Mouse (Mus musculus) lung, postnatal 4 days (tissue): ENCODE data around the gene Rbks.
"Not testable (repeated sequence)": the region's sequence is repeated elsewhere in the genome, so short reads cannot be mapped to it uniquely, and the experiment has no call there.

ENCODE experiments used
- DNase-seq, 2 experiments: peaks; one replicate each; pipeline ENCODE4 v3.0.0; 2021

The Rbks gene

DNA sequence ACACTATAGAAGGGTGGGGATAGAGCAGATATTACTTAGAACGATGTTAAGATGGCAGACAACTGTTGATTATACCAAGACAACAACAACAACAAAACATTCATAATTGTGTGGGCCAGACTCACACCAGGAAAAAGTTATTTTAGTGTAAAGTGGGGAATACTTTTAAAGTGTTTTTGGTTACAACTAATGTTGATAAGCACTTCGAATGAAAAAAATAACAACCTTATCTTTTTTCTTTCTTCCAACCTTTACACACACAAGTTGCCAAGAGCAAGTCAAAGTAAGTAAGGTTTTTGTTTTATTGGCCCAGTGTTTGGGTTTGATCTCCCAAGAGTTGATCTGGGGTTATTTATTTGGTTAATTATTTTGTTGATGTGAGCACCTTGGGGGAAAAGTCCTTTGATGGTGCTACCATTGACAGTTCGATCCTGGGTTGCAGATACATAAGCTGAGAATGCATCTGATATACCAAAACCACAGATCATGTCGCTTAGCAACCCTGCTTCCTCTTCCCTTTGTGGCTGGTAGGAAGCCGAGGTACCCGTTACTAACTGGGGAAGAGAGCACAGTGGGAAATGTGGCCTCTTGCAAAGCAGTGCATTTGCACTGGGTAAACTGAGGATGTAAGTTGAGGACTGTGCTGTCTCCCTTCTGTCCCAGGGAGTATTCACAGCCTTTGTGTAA is 82.9 kb downstream of the Rbks start:
- no peak for DNase-seq

DNA sequence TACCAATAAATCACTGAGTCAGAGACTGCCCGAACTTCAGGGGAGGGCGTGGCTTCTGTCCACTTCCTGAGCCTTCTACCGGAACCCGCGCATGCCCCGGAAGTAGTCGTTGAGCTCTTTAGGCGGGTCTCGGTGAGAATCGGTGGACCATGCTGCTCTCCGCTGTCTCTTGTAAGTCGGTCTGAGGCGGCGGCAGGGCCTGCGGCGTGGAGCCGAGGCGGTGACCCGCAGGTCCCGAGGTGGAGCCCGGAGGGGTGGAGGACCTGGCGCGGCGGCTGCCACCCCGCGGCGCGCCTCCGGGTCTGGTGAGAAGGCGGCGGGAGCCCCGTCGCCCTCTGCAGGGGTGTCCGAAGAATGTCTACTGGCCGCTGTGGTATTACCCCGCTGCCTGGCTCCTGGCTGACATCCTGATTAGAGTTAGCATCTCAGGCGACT is 83.6 kb downstream of the Rbks start:
- DNase-seq, result peak; percentile 88 to 91

DNA sequence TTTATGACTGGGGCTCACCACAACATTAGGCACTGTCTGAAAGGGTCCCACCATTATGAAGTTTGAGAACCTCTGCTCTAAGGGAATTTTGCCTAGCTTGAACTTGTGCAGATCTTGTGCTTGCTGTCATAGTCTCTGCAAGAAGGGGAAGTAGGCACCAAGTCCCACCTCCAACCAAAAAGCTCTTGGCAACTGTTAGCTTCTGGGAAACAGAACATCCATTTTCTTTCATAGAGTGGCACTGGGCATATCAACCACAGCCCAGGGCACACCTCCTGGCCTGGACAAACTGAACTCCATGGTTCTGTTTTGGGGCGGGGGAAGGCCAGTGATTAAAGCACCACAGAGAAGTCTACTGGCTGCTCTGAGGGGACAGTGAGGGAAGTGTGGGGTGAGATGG is 86.2 kb downstream of the Rbks start:
- DNase-seq, result no peak

DNA sequence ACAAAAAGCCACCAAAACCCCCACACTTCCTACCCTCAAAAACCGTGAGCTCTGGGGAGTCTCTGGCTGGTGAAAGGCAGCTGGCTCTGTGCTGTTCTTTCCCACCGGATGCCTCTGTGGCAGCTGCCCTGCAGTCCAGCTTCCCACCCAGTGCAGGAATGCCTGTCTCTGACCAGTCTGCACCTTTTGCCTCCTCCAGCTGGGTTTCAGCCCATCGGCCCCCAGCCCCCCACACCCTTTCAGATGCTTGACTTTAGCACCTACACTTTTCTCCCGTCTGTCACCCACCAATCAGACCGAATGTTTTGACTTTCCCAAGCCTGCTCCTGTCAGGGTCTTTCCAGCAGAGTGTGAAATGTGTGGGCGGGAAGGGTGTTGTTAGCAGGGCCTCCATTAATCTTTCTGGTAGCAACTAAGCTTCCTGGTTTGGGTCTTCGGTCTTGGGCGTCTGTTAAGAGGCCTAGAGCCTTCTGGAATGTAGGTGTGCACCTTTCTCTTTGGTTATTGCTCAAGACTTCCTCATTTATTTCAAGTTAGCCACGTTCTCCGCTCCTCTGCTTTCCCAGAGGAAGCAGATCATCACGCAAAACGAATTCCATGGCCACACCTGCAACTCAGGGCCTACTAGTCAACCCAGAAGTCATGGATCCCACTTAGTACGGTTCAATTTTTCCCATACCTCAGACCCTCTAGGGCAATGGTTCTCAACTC is 86.9 kb downstream of the Rbks start:
- no peak for DNase-seq

DNA sequence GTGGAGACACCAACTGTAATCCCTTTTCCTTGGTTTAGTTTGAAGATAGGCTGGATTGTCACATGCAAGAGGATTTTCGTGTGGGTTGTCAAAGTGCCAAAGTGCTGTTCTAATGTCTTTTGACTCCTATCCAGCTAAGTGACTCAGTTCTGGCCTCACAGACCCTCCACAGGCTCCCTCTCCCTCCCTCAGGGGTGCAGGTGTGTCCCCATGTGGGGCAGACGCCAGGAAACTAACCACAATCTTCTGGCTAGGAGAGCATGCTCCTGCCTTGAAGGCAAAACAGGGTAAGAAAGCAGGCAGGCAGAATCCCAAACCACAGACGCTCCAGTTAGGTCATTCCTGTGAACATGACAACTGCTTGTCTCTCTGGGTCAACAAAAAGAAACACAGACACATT is 91.3 kb downstream of the Rbks start:
- DNase-seq, result no peak

DNA sequence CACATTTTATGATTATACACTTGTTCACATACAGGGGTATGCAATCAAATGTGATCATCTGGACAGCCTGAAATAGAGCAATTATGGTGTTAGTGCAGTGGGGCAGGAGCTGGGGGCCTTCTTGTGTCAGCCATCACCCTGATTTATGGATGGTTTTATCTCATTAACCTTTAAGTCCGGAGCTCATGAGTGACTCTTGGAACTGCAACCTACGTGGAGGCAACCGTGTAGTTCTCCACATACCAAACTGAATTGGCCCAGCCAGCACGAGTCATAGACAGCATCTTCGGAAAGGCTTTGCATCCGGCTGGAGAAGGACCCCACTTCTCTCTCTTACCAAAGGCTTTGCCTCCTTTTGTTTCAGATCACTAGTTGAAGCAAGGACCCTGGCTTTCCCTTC is 93.7 kb downstream of the Rbks start:
- DNase-seq, result no peak

DNA sequence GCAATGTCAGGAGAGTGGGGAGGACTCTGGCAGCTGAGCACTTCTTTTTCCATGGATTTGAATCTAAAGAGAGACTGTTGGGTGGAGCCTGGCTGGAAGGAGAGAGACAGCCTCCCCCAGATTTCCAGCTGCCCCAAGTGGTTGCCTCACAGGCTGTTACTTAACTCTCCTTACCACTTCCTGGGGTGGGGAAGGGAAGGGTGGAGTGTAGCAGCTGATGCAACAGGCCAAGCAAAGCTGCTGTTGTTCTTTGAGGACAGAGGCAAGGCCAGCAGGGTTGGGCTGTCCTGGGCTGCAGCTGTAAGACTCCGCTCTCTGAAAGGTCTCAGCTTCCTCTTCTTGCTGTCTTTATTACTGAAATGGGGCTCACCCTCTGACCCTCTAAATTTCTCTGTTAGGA is 95.0 kb downstream of the Rbks start:
- peak; percentile 84 to 91 for DNase-seq

DNA sequence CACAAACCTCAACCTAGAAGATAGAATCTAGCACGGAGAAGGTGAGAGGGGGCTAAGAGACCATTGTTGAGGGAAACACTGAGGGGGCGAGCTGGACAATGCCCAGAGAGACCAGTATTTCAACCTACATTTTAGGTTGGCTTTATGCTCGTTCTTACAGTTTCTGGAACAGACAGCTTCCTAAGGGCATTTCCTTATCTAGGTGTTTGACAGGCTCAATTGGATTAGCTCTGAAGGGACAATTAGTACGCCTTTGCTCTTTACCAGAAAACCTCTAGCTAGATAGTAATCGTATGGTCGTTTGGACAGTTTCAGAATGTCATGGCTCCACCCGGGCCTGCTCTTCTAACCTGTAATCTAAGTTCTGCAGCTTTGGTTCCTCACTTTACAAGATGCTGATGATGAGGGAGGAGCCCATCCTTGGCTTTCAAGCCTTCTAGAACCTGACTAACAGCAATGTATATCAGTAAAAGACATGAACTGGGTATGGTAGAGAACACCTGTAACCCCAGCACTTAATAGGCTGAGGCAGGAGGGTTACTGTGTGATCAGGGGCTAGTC is 96.2 kb downstream of the Rbks start:
- no peak for DNase-seq

DNA sequence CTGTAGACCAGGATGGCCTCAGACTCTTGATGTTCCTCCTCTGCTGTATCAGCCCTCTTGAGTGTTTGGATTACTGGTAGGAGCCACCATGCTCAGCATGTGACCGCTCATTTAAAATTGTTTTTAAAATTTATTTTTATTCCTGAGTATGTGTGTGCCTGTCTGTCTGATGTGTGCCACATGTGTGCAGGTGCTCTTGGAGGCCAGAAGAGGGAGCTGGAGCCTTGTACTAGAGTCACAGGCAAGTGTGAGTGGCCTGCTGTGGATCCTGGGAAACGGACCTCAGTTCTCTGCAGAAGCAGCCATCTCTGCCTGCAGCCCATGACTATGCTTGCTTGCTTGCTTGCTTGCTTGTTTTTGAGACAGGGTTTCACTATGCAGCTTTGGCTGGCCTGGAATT is 98.3 kb downstream of the Rbks start:
- no peak for DNase-seq

DNA sequence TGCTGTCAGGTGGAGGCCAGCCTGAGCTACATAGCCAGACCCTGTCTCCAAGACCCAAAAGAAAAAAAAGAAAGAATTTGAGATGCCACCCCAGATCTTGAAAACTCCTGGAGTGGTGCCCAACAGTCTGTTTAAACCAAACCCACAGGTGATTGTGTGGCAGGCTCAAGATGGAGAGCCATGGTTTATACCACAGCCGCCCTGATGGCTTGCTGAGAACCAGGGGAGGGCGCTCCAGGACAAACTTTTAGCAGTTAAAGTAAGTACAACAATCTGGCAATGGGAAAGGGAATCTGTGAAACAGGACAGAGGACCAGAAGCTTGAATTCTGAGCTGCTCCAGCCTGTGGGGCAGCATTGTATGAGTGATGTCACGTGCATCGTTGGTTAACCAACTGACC is 98.8 kb downstream of the Rbks start:
- peak; percentile 42 to 55 for DNase-seq

DNA sequence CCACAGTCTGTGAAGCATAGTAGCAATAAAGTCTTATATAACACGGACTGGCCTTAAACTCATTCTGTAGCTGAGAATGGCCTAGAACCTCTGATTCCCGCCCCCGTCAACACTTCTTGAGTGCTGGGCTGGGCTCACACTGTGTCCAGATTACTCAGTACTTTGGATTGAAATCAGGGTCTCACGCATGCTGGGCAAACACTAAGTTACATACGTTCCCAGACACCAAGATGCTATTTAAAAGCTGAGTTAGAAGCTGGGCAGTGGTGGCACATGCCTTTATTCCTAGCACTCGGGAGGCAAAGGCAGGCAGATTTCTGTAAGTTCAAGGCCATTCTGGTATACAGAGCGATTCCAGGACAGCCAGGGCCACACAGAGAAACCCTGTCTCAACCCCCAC is 99.3 kb downstream of the Rbks start:
- DNase-seq, result no peak

DNA sequence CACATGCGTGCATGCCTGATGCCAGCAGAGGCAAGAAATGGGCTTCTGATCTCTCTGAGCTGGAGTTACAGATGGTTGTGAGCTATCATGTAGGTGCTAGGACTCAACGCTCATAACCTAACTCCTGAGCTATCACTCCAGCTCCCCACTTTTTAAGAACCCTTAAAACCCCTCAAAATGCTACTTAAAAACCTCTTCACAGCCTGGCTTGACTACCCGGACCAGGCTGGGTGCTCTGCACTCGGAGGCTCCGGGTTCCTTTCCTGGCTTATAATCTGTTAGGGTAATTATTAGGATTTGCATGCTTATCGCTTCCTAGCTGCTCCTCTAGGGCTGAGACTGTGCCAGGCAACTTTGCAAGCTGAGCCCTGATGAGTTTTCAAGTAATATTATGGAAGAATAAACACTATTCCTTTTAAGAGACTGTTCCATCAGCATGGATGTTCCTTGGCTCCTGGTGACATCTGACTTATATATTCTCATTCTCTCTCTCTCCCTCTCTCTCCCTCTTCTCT is 99.9 kb downstream of the Rbks start:
- DNase-seq, result no peak

DNA sequence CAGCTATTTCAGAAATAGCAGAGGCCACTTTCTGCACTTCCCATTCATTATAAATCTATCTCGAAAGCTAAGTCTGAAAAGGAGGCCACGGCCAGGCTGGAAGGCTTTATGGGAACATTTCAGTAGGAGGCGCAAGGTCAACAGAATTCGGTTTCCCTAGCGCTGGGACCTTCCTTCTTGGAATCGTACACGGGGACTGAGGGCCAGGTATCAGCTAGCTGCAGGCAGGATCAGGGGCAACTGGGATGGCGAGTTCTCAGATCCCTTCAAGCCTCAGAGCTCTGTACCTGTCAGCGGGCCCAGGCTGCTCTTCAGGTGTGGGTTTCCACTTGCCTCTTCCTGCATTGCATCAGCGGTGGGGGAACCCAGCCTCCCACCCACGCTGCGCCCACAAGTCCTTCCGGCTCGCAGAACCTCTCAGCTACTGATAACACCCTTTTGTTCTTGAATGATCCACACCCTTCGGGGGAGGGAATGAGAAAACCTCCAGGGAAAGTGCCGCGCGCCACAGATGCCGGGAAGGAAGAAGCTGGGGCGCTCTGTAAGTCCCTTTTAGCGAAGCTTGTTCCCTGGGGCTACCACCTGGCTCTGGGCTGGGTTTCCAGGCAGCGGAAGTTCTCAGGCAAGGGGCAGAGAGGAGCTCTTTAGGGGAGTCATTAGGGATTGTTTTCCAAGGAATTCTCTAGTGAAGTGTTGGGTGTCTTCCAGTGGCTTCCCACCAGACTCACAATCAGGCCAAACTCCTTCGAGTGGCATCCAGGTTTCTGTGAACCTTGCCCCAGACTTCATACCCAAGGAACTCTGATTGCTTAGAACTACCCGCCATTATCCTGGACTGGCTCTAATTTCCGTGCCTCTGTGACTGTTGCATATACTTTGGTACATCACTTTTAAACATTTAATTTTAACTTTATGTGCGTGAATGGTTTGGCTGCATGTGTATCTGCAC is 100.7 kb downstream of the Rbks start, which contains the start of gene Mrpl33:
Gene Mrpl33, plus strand, starts transcription at position 455 of the 949 bp plus-strand sequence.
- DNase-seq, result peak; percentile 73 to 83

DNA sequence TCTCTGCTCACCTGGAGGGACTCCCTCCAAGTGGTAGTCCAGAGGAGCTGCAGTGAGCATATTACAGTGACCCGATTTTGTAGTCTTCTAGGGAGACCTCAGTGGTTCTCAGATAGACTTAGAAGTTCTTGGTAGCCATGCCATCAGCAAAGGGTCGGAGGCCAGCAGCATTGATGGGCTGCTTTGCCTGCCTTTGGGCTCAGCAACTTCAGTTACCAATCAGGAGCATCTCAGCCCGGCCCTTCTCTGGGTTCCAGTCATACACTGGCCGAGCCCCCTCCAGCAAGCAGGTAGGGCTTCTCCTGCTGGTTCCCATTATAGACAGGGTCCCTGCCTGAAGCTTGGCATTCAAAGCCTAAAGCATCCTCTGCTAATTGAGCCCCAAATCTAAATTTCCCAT is 101.6 kb downstream of the Rbks start:
- DNase-seq, result no peak

DNA sequence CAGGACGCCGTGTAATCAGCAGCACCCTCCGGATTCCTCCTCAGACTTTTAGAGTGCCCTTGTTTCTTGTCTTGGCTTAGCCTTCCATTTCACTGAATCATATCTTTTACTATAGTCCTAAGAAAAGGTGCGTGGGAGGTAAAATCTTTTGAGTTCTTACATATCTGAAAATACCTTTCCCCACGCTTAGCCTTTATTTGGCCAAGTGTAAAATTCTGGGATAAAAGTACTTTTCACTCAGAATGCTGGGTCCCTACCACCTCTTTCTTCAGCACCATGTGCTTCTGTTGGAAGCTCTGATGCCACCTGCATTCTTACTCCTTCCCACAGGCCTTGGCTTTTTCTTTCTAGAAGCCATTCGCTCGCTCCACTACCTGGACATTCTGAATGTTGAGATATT is 106.3 kb downstream of the Rbks start:
- no peak for DNase-seq

DNA sequence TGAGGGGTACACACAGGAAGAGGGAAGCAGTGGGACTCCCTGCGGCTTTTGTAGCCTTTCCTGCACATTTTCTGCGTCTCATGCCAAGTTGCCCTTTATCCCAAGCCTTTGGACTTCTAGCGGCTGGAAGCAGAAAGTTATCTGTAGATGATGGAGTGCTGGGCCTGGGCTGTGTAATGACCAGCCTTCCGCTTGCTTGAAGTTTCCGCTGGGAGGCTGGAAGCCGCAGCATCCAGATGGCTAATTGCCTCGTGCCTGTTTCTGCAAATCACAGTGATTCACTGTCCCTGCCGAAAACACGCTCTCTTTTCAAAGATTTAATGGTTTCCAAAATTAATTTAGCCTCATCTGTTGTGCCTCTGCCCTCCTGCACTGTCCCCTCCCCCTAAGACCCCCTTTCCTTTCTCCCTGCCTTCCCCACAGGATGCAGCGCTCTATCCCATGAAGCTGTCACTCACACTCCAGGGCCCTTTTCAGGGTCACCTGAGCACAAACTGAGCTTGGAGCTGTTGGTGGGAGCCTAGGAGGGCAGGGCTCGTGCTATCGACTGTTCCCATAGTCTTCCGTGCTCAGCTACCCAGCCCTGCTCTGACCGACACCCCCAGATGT is 107.6 kb downstream of the Rbks start:
- DNase-seq, result no peak

DNA sequence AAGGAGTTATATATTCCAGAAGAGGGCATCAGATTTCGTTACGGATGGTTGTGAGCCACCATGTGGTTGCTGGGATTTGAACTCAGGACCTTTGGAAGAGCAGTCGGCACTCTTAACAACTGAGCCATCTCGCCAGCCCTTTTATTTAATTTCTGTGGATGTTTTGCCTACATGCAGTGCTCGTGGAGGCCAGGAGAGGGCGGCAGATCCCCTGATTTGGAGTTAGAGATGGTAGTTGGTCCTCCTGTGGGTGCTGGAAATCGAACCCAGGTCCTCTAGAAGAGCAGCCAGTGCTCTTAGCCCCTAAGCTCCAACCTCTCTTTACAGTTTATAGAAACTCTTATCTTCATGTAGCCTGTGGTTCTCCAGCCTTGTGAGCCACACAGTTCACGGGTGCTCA is 108.8 kb downstream of the Rbks start:
- not testable (repeated sequence) for DNase-seq

DNA sequence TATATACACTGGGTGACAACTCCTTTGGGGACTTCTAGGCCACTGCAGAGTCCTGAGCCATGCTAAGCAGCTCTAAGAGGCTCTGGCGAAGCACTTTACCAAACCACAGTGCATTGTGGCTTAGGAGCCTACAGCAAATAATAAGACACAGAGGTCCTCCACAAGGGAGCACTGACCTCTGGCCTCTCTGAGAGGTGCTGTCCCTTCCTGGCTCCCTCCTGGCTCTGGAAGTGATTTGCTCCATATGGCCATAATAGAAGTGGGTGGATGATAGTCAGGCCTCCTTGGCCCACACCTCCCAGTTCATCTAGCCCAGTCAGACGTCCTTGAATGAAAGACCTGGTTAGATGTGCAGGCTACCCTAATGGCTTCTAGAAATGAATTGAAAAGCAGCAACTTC is 109.4 kb downstream of the Rbks start:
- DNase-seq, result no peak

DNA sequence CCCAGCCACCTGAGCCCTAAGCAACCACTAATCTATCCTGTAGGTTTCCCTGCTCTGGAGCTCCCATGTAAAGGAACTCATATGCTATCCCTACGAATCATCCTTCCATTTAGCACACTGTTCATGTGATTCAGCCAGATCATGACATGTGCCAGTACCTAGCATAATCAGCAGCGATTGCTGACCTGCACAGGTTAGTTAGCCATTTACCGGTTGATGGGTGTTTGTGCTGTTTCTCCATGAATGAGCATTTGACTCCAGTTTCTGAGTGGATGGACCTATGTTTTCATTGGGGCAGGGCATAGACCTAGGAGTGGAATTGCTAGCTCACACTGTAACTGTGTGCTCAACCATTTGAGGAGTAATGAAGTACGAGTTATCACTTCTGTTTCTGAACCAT is 111.9 kb downstream of the Rbks start:
- DNase-seq, result no peak

DNA sequence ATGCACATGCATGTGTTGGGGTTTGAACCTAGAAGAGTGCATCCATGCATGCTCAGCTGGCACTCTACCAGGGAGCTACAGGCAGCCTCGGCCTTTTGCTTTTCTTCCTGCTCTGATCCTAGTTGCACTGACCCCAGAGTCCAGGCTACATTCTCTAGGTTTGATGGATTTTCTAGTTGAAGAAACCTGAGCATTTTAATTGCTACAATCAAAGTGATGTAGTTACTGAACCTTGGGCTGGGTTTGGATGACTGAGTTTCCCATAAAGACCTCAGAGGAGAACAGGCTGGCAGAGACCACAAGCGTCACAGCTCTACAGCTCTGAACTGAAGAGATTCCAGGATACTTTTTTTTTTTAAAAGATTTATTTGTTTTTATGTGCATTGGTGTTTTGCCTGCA is 114.2 kb downstream of the Rbks start:
- no peak for DNase-seq

DNA sequence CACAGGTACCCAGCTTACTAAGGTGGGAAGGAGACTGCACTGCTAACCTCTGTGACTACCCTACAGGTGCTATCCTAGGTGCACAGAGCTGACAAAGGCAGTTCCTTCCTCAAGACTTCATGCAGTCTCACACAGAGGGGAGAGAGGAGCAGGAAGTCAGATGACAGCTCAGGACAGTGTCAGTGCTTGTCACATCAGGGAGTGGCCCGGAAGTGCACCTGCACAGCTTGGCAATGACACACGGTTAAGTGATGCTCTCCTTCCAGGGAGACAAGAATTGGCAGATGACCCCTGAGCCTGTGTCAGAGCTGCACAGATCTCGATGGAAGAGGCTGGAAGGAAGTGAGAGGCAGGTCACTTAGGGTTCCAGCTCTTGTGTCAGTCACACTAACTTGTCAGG is 115.5 kb downstream of the Rbks start:
- DNase-seq, result no peak

DNA sequence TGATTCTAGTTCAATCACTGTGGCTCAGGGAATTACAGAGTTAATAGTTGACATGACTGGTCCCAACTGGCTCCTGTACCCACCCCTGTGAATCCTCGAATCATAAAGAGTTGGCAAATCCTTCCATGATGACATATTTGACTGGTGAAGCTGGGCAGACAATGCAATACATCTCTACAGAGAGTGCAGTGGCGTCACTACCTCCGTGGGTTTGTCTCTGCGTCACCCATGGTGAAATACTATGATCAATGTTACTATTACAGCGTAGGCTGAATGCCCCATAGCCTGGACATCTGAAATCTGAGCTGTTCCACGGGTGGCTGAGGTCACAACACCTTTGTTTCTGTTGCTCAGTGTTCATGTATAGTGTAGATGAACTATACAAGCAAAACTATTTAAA is 116.2 kb downstream of the Rbks start:
- no peak for DNase-seq
